Mouse (Mus musculus): ENCODE measurements at regions not wholly inside any gene's neighbourhood (a gene's known extent, or its start where the extent isn't known, plus 50 kb on each side); places are given as distances from the start of the nearest gene placed in this dataset.

DNA sequence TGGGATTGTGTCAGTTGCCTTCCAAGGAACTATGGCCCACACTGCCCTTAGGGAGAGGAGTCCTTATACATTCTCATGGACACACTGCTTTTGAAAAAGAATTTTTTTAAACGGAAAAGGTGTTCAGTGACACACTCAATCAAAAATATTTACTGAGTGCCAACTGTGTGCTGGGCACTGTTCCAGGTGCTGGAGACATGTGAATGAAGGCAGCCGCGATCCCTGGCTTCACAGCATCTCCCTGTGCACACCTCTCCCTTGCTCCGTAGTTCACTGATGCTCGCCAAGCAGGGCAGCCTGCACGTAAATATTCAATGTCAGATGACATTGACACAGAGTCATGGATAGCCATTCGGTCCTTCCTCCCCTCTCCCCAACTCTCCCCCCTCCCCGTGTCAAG is 635.7 kb upstream of the 3110018I06Rik start:
- no peaks in the 10 kb centered on the region for H3K36me3 ChIP-seq (ENCODE audit: control insufficient read depth, insufficient read depth, low read length)
- H3K4me1 ChIP-seq (ENCODE audit: control insufficient read depth, insufficient read depth, low read length), result no peaks in the 10 kb centered on the region
- 78% methylated on average over 8 of the region's 8 CpGs for WGBS
- H3K27me3 ChIP-seq (ENCODE audit: control insufficient read depth, insufficient read depth, low read depth, low read length), result no peaks in the 10 kb centered on the region
- H3K9me3 ChIP-seq (replicated peaks; ENCODE audit: control insufficient read depth, low read length, poor library complexity, severe bottlenecking), result no peaks in the 10 kb centered on the region
- H3K4me3 ChIP-seq (ENCODE audit: low read depth, low read length), result no peak overlapping the region
- no peak overlapping the region for H3K9ac ChIP-seq (ENCODE audit: low read depth, low read length)
- no peak overlapping the region for H3K27ac ChIP-seq (ENCODE audit: low read length)
- ATAC-seq, result no peak
- no peak overlapping the region for H3K4me2 ChIP-seq (ENCODE audit: low read length)

DNA sequence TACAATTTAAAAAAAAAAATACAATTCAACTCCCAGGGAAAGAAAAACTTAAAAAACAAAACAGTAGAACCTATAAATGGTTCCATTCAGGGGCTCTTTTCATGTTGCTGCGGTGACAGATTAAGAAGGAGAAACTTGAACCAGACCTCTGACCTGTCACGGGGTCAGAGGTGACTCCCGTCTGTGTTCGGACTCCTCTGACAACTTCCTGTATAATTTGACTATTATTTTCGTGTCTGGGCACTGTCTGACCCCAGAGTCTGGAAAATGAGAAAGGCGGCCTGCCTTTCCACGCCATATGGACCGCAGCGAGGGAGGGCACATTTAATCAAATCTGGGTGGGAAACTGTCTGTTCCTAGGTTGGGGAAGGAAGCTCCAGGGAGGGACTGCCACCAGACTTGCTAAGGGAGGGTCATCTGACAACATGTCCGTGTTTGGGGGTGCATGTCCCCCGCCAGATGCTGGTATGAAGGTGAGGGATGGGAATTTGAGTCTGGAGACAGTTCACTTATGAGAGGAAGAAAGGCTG is 634.7 kb upstream of the 3110018I06Rik start:
- ATAC-seq, result no peak
- no peak overlapping the region for H3K4me2 ChIP-seq (ENCODE audit: low read length)
- H3K9me3 ChIP-seq (replicated peaks; ENCODE audit: control insufficient read depth, low read length, poor library complexity, severe bottlenecking), result no peaks in the 10 kb centered on the region
- no peaks in the 10 kb centered on the region for H3K27me3 ChIP-seq (ENCODE audit: control insufficient read depth, insufficient read depth, low read depth, low read length)
- H3K36me3 ChIP-seq (ENCODE audit: control insufficient read depth, insufficient read depth, low read length), result no peaks in the 10 kb centered on the region
- no peaks in the 10 kb centered on the region for H3K4me1 ChIP-seq (ENCODE audit: control insufficient read depth, insufficient read depth, low read length)
- H3K4me3 ChIP-seq (ENCODE audit: low read depth, low read length), result no peak overlapping the region
- 46% methylated on average over 11 of the region's 11 CpGs for whole genome bisulfite sequencing
- H3K27ac ChIP-seq (ENCODE audit: low read length), result no peak overlapping the region
- no peak overlapping the region for H3K9ac ChIP-seq (ENCODE audit: low read depth, low read length)

DNA sequence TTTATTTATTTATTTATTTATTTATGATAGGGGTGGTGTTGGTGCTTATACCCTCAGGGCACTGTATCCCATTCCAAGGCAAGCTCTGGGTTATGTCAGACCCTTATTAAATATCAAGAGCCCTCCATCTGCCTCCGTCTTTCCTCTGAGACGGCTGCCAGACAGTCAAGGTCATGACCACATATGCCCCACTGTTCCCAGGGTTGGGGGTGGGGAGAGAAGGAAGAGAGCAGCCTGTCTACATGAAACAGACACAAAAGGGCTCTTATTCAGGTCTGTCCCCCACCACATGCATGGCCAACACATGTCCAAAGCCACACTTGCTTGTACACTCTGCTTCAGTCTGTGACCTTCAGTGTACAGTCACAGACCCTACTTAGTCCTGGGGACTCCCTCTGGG is 632.9 kb upstream of the 3110018I06Rik start:
- no peak overlapping the region for H3K27ac ChIP-seq (ENCODE audit: low read length)
- ATAC-seq, result no peak
- H3K4me1 ChIP-seq (ENCODE audit: control insufficient read depth, insufficient read depth, low read length), result no peaks in the 10 kb centered on the region
- H3K4me2 ChIP-seq (ENCODE audit: low read length), result no peak overlapping the region
- no peaks in the 10 kb centered on the region for H3K9me3 ChIP-seq (replicated peaks; ENCODE audit: control insufficient read depth, low read length, poor library complexity, severe bottlenecking)
- H3K27me3 ChIP-seq (ENCODE audit: control insufficient read depth, insufficient read depth, low read depth, low read length), result no peaks in the 10 kb centered on the region
- no peaks in the 10 kb centered on the region for H3K36me3 ChIP-seq (ENCODE audit: control insufficient read depth, insufficient read depth, low read length)
- H3K4me3 ChIP-seq (ENCODE audit: low read depth, low read length), result no peak overlapping the region
- 78% methylated on average over 2 of the region's 2 CpGs for WGBS
- H3K9ac ChIP-seq (ENCODE audit: low read depth, low read length), result no peak overlapping the region

DNA sequence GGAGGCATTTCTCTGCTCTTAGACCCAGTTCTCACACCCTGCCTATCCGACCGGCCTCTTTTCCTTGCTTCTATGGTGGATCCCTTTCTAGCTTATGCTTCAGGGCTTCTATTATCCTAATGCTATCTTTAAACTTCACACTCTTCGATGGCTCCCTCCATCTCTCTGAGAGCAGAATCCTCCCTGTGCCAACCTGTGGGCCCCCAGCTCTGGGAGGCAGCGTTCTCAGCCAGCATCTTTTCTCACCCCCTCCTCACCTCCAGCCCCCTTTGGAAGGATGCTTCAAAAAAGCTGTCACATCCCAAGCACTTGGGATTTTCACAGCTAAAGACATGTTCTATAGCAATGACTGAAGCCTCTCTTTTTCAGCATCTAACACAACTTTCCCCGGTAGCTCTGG is 626.8 kb upstream of the 3110018I06Rik start:
- H3K4me3 ChIP-seq (ENCODE audit: low read depth, low read length), result no peak overlapping the region
- no peaks in the 10 kb centered on the region for H3K27me3 ChIP-seq (ENCODE audit: control insufficient read depth, insufficient read depth, low read depth, low read length)
- no peaks in the 10 kb centered on the region for H3K9me3 ChIP-seq (replicated peaks; ENCODE audit: control insufficient read depth, low read length, poor library complexity, severe bottlenecking)
- no peak for ATAC-seq
- no peaks in the 10 kb centered on the region for H3K36me3 ChIP-seq (ENCODE audit: control insufficient read depth, insufficient read depth, low read length)
- no peak overlapping the region for H3K9ac ChIP-seq (ENCODE audit: low read depth, low read length)
- WGBS, result 92% methylated on average over 5 of the region's 5 CpGs
- no peak overlapping the region for H3K27ac ChIP-seq (ENCODE audit: low read length)
- no peaks in the 10 kb centered on the region for H3K4me1 ChIP-seq (ENCODE audit: control insufficient read depth, insufficient read depth, low read length)
- no peak overlapping the region for H3K4me2 ChIP-seq (ENCODE audit: low read length)

DNA sequence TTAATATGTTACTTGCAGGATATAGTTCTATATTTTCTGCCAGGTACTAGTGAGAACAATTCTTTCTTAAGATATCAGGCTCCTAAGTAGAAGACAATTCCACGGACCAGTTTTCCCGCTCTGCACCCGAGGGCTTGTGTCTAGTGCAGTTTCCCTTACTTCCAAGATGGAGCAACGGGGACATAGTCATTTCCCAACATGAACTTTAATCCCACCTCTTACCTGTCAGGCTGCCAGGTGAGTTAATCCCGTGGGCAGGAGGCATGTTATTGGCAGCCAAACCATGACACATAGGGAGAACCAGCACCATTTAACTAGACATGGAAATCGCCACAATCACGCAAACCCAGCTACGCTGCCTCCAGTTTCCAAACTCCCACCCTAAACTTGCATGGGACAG is 624.4 kb upstream of the 3110018I06Rik start:
- H3K4me1 ChIP-seq (ENCODE audit: control insufficient read depth, insufficient read depth, low read length), result no peaks in the 10 kb centered on the region
- no peaks in the 10 kb centered on the region for H3K9me3 ChIP-seq (replicated peaks; ENCODE audit: control insufficient read depth, low read length, poor library complexity, severe bottlenecking)
- no peaks in the 10 kb centered on the region for H3K36me3 ChIP-seq (ENCODE audit: control insufficient read depth, insufficient read depth, low read length)
- no peaks in the 10 kb centered on the region for H3K27me3 ChIP-seq (ENCODE audit: control insufficient read depth, insufficient read depth, low read depth, low read length)
- 96% methylated on average over 8 of the region's 8 CpGs for WGBS
- no peak for ATAC-seq
- H3K9ac ChIP-seq (ENCODE audit: low read depth, low read length), result no peak overlapping the region
- H3K4me3 ChIP-seq (ENCODE audit: low read depth, low read length), result no peak overlapping the region
- H3K27ac ChIP-seq (ENCODE audit: low read length), result no peak overlapping the region
- H3K4me2 ChIP-seq (ENCODE audit: low read length), result no peak overlapping the region

DNA sequence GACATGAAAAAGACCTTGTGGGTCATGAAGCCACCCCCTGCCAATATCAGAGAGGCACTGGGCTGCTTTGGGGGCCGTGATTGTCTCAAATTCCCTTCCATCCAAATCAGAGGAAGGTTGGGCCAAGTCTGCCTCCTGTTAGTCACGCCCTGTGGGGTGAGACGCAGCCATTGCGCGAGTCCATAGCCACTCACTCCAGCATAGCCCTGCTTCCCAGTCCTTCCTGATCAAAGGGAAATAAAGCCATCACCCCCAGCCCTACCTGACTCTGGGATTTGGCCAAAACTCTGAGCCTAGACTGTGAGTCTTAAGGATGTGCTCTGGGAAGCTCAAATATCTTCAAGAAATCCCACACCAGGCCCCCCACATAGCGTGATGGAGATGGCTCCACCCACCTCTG is 620.4 kb upstream of the 3110018I06Rik start:
- Histone ChIP-seq H3K27ac (ENCODE audit: low read length) (no peak overlapping the region), H3K4me1 (ENCODE audit: control insufficient read depth, insufficient read depth, low read length) (no peaks in the 10 kb centered on the region), H3K9me3 (replicated peaks; ENCODE audit: control insufficient read depth, low read length, poor library complexity, severe bottlenecking) (no peaks in the 10 kb centered on the region), H3K36me3 (ENCODE audit: control insufficient read depth, insufficient read depth, low read length) (no peaks in the 10 kb centered on the region), H3K9ac (ENCODE audit: low read depth, low read length) (no peak overlapping the region), H3K27me3 (ENCODE audit: control insufficient read depth, insufficient read depth, low read depth, low read length) (no peaks in the 10 kb centered on the region), H3K4me2 (ENCODE audit: low read length) (no peak overlapping the region), H3K4me3 (ENCODE audit: low read depth, low read length) (no peak overlapping the region)
- WGBS, result 71% methylated on average over 6 of the region's 6 CpGs
- ATAC-seq, result no peak

DNA sequence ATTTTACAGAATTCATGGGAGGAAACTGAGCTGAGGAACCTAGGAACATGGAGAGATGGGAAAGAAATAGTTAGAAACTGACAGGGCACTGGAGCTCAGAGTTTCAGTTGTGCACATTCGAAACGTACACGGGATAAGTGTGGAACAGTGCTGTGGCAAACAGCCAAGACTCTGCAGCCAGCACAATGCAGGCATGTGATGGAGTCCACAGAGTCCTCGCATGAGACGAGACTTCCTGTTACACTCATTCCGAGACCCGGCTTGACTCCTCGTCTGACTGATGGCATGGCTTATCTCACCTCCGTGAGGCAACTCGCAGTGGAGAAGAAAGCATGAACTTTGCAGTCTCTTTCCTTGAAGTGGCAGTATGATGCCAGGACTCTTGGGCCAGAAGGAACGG is 617.0 kb upstream of the 3110018I06Rik start:
- 79% methylated on average over 11 of the region's 11 CpGs for WGBS
- no peak for ATAC-seq

DNA sequence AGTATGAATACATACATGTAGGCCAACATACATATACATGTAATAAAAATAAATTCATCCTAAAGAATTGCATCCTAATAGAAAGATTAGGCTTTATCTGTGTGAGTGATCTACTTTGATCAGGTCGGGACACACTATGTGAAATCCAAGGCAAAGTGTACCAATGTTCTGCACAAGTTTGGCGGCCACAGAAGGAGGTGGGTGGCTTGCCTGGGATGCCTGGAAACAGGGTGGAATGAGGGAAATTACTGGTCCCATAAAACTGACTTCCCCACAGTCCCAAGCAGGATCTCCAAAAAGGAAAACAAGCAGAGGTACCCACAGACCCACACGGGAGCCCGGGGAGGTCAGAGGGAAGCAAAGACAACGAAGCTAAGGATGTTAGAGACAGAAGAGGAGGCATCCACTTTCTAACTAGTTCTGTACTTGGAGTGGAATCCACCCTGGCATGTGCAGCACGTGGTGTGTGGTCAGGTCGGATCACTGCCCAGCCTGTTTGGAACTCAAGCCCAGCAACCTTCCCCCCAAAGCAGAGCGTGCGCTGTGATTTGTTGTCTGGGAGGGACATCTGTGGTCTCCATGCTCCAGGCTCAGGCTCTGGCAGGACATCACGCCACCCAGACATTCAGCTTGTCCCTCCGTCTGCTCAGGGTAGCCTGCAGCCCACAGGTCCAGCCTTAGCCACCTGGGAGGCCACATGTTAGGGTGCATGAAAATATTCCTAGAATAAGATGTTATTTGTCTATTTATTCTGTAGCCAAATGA is 615.3 kb upstream of the 3110018I06Rik start:
- 93% methylated on average over 11 of the region's 11 CpGs for WGBS
- no peak overlapping the region for H3K4me3 ChIP-seq (ENCODE audit: low read depth, low read length)
- H3K9me3 ChIP-seq (replicated peaks; ENCODE audit: control insufficient read depth, low read length, poor library complexity, severe bottlenecking), result no peaks in the 10 kb centered on the region
- no peak overlapping the region for H3K4me2 ChIP-seq (ENCODE audit: low read length)
- H3K27me3 ChIP-seq (ENCODE audit: control insufficient read depth, insufficient read depth, low read depth, low read length), result no peaks in the 10 kb centered on the region
- no peaks in the 10 kb centered on the region for H3K4me1 ChIP-seq (ENCODE audit: control insufficient read depth, insufficient read depth, low read length)
- no peak for ATAC-seq
- no peaks in the 10 kb centered on the region for H3K36me3 ChIP-seq (ENCODE audit: control insufficient read depth, insufficient read depth, low read length)
- no peak overlapping the region for H3K9ac ChIP-seq (ENCODE audit: low read depth, low read length)
- H3K27ac ChIP-seq (ENCODE audit: low read length), result no peak overlapping the region

More for the DNA sequence above, 617.0 kb upstream of the 3110018I06Rik start:
- H3K4me2 ChIP-seq (ENCODE audit: low read length), result no peak overlapping the region
- H3K27ac ChIP-seq (ENCODE audit: low read length), result no peak overlapping the region
- H3K4me3 ChIP-seq (ENCODE audit: low read depth, low read length), result no peak overlapping the region
- no peaks in the 10 kb centered on the region for H3K36me3 ChIP-seq (ENCODE audit: control insufficient read depth, insufficient read depth, low read length)
- no peak overlapping the region for H3K9ac ChIP-seq (ENCODE audit: low read depth, low read length)
- no peaks in the 10 kb centered on the region for H3K9me3 ChIP-seq (replicated peaks; ENCODE audit: control insufficient read depth, low read length, poor library complexity, severe bottlenecking)
- H3K4me1 ChIP-seq (ENCODE audit: control insufficient read depth, insufficient read depth, low read length), result no peaks in the 10 kb centered on the region
- H3K27me3 ChIP-seq (ENCODE audit: control insufficient read depth, insufficient read depth, low read depth, low read length), result no peaks in the 10 kb centered on the region

DNA sequence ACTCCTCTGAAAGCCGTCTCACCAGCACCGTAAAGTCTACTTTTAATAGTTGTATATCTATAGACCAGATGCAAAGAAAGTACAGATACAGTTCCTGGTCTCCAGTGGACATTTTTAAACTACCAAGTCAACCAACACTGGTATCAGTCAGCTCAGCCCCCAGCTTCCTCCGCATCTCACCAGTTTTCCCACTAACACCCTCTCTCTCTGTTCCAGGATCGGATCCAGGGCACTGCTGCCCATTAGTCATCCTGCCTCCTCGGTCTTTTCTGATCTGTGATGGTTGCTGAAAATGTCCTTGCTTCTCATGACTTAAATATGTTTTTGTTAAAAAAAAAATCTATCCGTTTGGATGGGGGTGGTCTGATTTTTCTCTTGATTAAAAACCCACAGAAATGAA is 598.1 kb upstream of the 3110018I06Rik start:
- Histone ChIP-seq H3K4me3 (ENCODE audit: low read depth, low read length) (no peak overlapping the region), H3K4me1 (ENCODE audit: control insufficient read depth, insufficient read depth, low read length) (no peaks in the 10 kb centered on the region), H3K9ac (ENCODE audit: low read depth, low read length) (no peak overlapping the region), H3K36me3 (ENCODE audit: control insufficient read depth, insufficient read depth, low read length) (no peaks in the 10 kb centered on the region), H3K27ac (ENCODE audit: low read length) (no peak overlapping the region), H3K9me3 (replicated peaks; ENCODE audit: control insufficient read depth, low read length, poor library complexity, severe bottlenecking) (no peaks in the 10 kb centered on the region), H3K4me2 (ENCODE audit: low read length) (no peak overlapping the region), H3K27me3 (ENCODE audit: control insufficient read depth, insufficient read depth, low read depth, low read length) (no peaks in the 10 kb centered on the region)
- no peak for ATAC-seq
- 90% methylated on average over 6 of the region's 6 CpGs for WGBS

All from midbrain, embryonic 16.5 days (tissue).